Mouse (Mus musculus) megakaryocyte, adult 5-6 weeks (primary cell): ENCODE results near the gene Sgms2. TPM values are rescaled to one million over a fixed set of nuclear protein-coding genes. Genes with fewer than 3 reads are reported as not detected.

ENCODE experiments used
- ATAC-seq: 2 replicates; pipeline ENCODE4 v1.8.0; 2016; ENCODE audit warnings: mild to moderate bottlenecking, inconsistent platforms; ENCODE audit not compliant: poor library complexity, severe bottlenecking
- total RNA-seq, 2 experiments: library from RNA; stranded (forward) in 1 of 2; stranded (reverse) in 1 of 2; fragments of 153-499, 151-499 nt in 1 of 2; fragments of 221-1000, 200-1000 nt in 1 of 2; gene quantifications; 2 replicates each; pipeline versions ENCODE4 v1.2.3 to v1.2.4; 2015 to 2017

Gene Sgms2
- total RNA-seq, 2 experiments from 2014 or later: 29.0 to 67.1 TPM

- ATAC-seq: no peak
These were observed 2.8 kb downstream of the Sgms2 start for GRCm38 (mm10) chr3:131488403-131488802.

- ATAC-seq: no peak
These were observed 5.8 kb downstream of the Sgms2 start for GRCm38 (mm10) chr3:131485388-131485787.

GRCm38 (mm10) chr3:131483650-131484049, 7.6 kb downstream of the Sgms2 start:
- ATAC-seq: no peak

GRCm38 (mm10) chr3:131481976-131482712, 9.1 kb downstream of the Sgms2 start:
- no peak for ATAC-seq

GRCm38 (mm10) chr3:131480659-131481058, 10.6 kb downstream of the Sgms2 start:
- no peak for ATAC-seq

- ATAC-seq: no peak
These were observed 11.8 kb downstream of the Sgms2 start for GRCm38 (mm10) chr3:131479415-131479814.

GRCm38 (mm10) chr3:131476002-131476401, 15.2 kb downstream of the Sgms2 start:
- peak; percentile 57 for ATAC-seq

GRCm38 (mm10) chr3:131474526-131474925, 16.7 kb downstream of the Sgms2 start:
- ATAC-seq: peak; percentile 81

- no peak for ATAC-seq
These were observed 17.7 kb downstream of the Sgms2 start for GRCm38 (mm10) chr3:131473496-131473895.

- ATAC-seq: no peak
These were observed 19.4 kb downstream of the Sgms2 start for GRCm38 (mm10) chr3:131471836-131472235.

GRCm38 (mm10) chr3:131471435-131471834, 19.8 kb downstream of the Sgms2 start:
- no peak for ATAC-seq

- peak; percentile 55 for ATAC-seq
These were observed 20.4 kb downstream of the Sgms2 start for GRCm38 (mm10) chr3:131470837-131471236.

- ATAC-seq: no peak
These were observed 21.6 kb downstream of the Sgms2 start for GRCm38 (mm10) chr3:131469636-131470035.

GRCm38 (mm10) chr3:131466371-131466770, 24.8 kb downstream of the Sgms2 start:
- peak; percentile 75 for ATAC-seq

GRCm38 (mm10) chr3:131465536-131466260, 25.5 kb downstream of the Sgms2 start:
- ATAC-seq: peak; percentile 58

GRCm38 (mm10) chr3:131372996-131373395, 118.2 kb downstream of the Sgms2 start:
- no peak for ATAC-seq

- peak; percentile 85 for ATAC-seq
These were observed 122.5 kb downstream of the Sgms2 start for GRCm38 (mm10) chr3:131368678-131369077.

- ATAC-seq: peak; percentile 72
These were observed 123.8 kb downstream of the Sgms2 start for GRCm38 (mm10) chr3:131367452-131367851.

GRCm38 (mm10) chr3:131364632-131365446, 126.4 kb downstream of the Sgms2 start:
- ATAC-seq: no peak

GRCm38 (mm10) chr3:131364194-131364593, 127.0 kb downstream of the Sgms2 start:
- ATAC-seq: no peak

- no peak for ATAC-seq
These were observed 127.6 kb downstream of the Sgms2 start for GRCm38 (mm10) chr3:131363602-131364001.
